Mouse (Mus musculus) stomach, embryonic 15.5 days (tissue): ENCODE data around the gene Drc3. TPM values are rescaled to one million over a fixed set of nuclear protein-coding genes. Genes with fewer than 3 reads are reported as not detected.

Source experiments
- ATAC-seq: fragments of 200-750 bp; cut with Nextera tagmentation; 2 replicates; pipeline ENCODE4 v1.8.0; 2017; ENCODE audit warnings: low read depth, moderate number of reproducible peaks, moderate TSS enrichment; ENCODE audit not compliant: insufficient read depth, low FRiP score
- H3K27ac ChIP-seq: fragments of 300-500 bp; sonication (generic); 2 replicates; pipeline ENCODE4 v1.5.1; 2015; ENCODE audit warnings: mild to moderate bottlenecking, inconsistent platforms
- H3K27me3 ChIP-seq: fragments of 300-500 bp; sonication (generic); replicated peaks from 2 replicates; pipeline ENCODE4 v1.6.1; 2015; ENCODE audit warnings: inconsistent platforms
- H3K36me3 ChIP-seq: fragments of 300-500 bp; sonication (generic); 2 replicates; pipeline ENCODE4 v1.6.1; 2015; ENCODE audit warnings: inconsistent platforms
- H3K4me1 ChIP-seq: fragments of 300-500 bp; sonication (generic); 2 replicates; pipeline ENCODE4 v1.6.1; 2015; ENCODE audit warnings: inconsistent platforms
- H3K4me2 ChIP-seq: fragments of 300-500 bp; sonication (generic); 2 replicates; pipeline ENCODE4 v1.6.1; 2015; ENCODE audit warnings: mild to moderate bottlenecking, inconsistent platforms
- H3K4me3 ChIP-seq: fragments of 300-500 bp; sonication (generic); replicated peaks from 2 replicates; pipeline ENCODE4 v1.5.1; 2015; ENCODE audit warnings: inconsistent platforms
- H3K9ac ChIP-seq: fragments of 300-500 bp; sonication (generic); 2 replicates; pipeline ENCODE4 v1.6.1; 2015; ENCODE audit warnings: inconsistent platforms
- H3K9me3 ChIP-seq: fragments of 300-500 bp; sonication (generic); 2 replicates; pipeline ENCODE4 v1.6.1; 2016; ENCODE audit warnings: inconsistent platforms
- WGBS: fragments of 180-500 bp; shearing (Covaris S2); methylation state at CpG from one replicate; pipeline ENCODE4 v1.1.7; 2015; 5-methylcytosine and 5-hydroxymethylcytosine counted together
- polyA plus RNA-seq: library from polyadenylated mRNA; unstranded; fragments of >200 nt; fragmentation: Nextera tagmentation; extraction: Ambion mirVana; gene quantifications from 2 replicates; pipeline ENCODE4 v1.2.1, GENCODE M21; 2015

The Drc3 gene
- polyA plus RNA-seq, 1 experiment from 2014 or later = 1.6 TPM

DNA sequence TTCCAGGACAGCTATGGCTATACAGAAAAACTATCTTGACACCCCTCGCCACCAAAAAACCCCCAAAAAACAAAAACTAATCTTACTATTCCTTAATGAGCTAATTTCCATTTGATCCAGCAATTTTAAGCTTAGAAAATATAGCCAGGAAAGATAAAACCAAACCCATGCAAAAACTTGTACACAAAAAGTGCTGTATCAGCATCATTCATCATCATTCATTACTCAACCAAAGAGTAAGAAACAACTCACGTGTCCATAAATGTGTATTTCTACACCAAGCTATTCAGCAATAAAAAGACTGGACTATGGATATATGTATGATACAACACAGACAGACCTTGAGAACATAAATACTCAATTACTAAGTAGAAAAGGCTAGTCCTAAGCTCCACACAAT is 59.8 kb downstream of the Drc3 start:
- Histone ChIP-seq H3K9ac (no peak overlapping the region), H3K4me1 (peaks cover 7% of the 10 kb centered on the region; the same call in 1 of the 2 replicates), H3K4me2 (no peak overlapping the region), H3K27ac (no peak overlapping the region), H3K36me3 (peaks cover 6% of the 10 kb centered on the region; the same call in 1 of the 2 replicates), H3K27me3 (no peaks in the 10 kb centered on the region), H3K4me3 (no peak overlapping the region), H3K9me3 (no peaks in the 10 kb centered on the region)
- ATAC-seq = no peak
- WGBS = 84% methylated on average over 2 of the region's 2 CpGs

DNA sequence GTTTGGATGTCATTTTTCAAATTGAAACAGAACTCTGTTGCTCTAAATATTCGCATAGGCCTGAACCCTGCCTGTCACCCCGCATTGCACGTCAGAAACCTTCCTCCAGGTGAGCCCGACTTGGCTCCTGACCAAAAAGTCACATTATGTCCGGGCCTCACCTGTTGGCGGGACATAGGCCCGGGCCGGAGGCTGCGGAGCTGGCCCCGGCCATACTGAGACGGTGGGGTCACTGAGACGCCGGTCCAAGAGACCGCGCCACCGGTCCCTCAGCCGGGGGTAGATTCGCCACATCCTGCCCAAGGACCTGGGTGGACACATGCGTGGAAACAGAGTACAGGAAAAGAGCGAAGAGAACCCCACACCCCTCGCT is 63.4 kb downstream of the Drc3 start:
- peak overlapping the region; percentile 70 for H3K9ac ChIP-seq
- H3K36me3 ChIP-seq = no peaks in the 10 kb centered on the region
- H3K4me3 ChIP-seq = peak overlapping the region; percentile 95
- WGBS = under 1% methylated on average over 21 of the region's 21 CpGs
- H3K27me3 ChIP-seq = no peaks in the 10 kb centered on the region
- H3K9me3 ChIP-seq = no peaks in the 10 kb centered on the region
- peak; percentile 38 for ATAC-seq
- H3K27ac ChIP-seq = peak overlapping the region; percentile 76; the same call in 1 of the 2 replicates
- peaks cover 7% of the 10 kb centered on the region; the same call in 1 of the 2 replicates for H3K4me1 ChIP-seq
- peak overlapping the region; percentile 60 for H3K4me2 ChIP-seq

DNA sequence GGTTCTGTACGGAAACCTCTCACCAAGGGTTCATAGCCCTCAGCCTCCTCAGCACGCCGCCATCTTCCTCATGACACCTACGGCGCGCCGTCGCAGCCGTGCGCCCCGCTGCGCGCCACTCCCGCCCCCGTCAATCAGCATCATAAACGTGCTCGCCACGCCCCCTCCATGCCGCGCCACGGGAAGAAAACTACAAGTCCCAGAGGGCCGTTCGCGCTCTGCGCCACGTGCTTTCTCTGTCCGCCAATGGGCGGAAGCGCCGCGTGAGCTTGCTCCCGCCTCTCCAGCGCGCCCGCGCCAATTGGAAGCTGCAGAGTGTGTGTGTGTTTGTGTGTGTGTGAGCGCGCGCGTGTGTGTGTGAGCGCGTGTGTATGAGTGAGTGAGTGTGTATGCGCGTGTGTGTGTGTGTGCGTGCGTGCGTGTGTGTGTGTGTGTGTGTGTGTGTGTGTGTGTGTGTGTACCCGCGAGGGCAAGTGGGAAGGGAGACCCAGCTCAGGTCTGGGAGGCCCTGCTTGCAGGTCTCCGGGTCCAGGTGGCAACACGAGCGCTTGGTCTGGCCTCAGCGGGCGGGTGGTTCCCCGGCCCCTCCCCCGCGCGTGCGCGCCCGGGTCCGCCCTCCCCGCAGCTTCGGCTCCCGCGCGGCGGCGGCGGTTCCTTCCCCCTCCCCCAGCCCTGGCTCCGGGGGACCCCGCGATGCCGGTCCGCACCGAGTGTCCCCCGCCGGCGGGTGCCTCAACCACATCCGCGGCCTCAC is 64.0 kb downstream of the Drc3 start, which contains the start of gene Gid4:
TSS of gene Gid4 (plus strand) at position 183 of the 754 bp plus-strand sequence.
- Histone ChIP-seq H3K9me3 (no peaks in the 10 kb centered on the region), H3K36me3 (no peaks in the 10 kb centered on the region), H3K9ac (peak within 1 kb of the TSS; percentile 91), H3K4me2 (peak within 1 kb of the TSS; percentile 86), H3K4me3 (peak within 1 kb of the TSS; percentile 95), H3K4me1 (peaks cover 7% of the 10 kb centered on the region; the same call in 1 of the 2 replicates), H3K27ac (peak within 1 kb of the TSS; percentile 91), H3K27me3 (no peaks in the 10 kb centered on the region)
- under 1% methylated on average over 57 of the region's 81 CpGs for WGBS
- ATAC-seq = peak; percentile 97

DNA sequence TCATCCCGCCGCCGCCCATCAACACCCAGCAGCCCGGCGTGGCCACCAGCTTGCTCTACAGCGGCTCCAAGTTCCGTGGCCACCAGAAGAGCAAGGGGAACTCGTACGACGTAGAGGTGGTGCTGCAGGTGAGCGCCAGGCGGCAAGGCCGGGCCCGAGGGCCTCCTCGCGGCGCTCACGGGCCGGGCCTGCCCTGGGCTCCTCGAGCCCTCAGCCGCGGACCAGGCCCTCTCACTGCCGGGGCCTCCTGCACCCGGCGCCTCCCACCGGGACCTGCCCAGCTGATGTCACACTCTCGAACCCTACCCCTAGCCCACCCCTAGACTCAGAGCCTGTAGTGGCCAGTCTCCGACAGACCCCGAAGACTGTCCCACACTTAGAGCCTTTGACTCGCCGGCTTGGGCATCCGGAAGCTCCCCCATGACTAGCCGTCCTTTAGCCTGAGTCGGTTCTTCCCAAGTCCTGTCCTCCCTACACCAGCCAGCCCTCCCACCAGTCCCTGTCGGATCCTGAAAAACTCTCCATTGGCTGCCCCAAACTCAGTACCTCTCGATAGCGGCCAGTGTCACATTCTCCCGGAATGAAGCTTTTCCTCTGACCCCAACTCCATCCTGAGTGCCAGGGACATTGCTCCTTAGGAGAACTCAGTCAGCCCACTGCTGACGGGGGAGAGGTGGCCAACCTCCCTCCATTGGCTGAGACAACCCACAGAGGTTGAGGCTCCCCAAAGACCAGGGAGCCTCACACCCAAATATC is 64.8 kb downstream of the Drc3 start, which contains the start of gene Atpaf2:
TSS of gene Atpaf2 (minus strand) at position 741 of the 756 bp plus-strand sequence.
- Histone ChIP-seq H3K9ac (peak within 1 kb of the TSS; percentile 91), H3K4me3 (peak within 1 kb of the TSS; percentile 95), H3K36me3 (no peaks in the 10 kb centered on the region), H3K4me1 (peaks cover 7% of the 10 kb centered on the region; the same call in 1 of the 2 replicates), H3K27ac (peak within 1 kb of the TSS; percentile 91), H3K4me2 (peak within 1 kb of the TSS; percentile 86), H3K27me3 (no peaks in the 10 kb centered on the region), H3K9me3 (no peaks in the 10 kb centered on the region)
- ATAC-seq = peak; percentile 9; the same call in 1 of the 2 replicates
- under 1% methylated on average over 39 of the region's 39 CpGs for WGBS

DNA sequence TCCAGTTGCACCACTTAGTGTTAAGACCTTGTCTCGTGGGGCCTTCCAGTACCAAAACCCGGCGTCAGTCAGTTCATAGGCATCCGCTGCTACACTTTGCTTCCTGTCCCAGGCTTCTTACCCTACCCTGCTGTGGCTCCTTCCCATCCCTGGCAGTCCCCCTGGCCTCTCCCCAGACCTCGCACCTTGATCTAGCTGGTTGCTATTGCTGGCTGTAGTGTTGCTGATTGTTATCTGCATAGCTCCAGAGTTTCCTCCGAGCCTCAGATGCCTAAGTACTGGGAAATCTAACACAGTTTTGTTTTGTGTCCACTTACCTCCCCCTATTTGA is 65.3 kb downstream of the Drc3 start:
- Histone ChIP-seq H3K4me1 (peaks cover 7% of the 10 kb centered on the region; the same call in 1 of the 2 replicates), H3K9me3 (no peaks in the 10 kb centered on the region), H3K4me3 (peak overlapping the region; percentile 95), H3K36me3 (no peaks in the 10 kb centered on the region), H3K4me2 (peak overlapping the region; percentile 86), H3K27me3 (no peaks in the 10 kb centered on the region), H3K27ac (no peak overlapping the region), H3K9ac (peak overlapping the region; percentile 91)
- no peak for ATAC-seq
- 8% methylated on average over 6 of the region's 6 CpGs for WGBS

DNA sequence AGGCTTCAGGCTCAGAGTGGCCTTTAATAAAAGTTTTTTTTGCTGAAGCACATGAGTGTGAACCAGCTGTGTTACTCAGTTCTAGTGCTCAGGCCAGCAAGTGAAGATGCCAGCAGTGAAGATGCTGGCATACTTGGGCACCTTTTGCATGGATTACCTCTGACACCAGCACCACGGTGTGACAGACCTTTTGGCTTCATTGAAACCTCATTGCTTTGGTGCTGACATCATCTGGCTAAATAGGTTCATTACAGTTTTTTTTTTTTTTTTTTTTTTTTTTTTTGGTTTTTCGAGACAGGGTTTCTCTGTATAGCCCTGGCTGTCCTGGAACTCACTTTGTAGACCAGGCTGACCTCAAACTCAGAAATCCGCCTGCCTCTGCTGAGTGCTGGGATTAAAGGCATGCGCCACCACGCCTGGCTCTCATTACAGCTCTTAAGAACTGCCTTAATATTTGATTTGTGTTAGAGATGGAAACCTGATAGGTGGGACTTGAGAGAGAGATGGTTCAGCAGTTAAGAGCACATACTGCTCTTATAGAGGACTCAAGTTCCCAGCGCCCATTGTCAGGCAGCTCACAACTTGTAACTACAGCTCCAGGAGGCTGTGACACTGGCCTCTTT is 69.0 kb downstream of the Drc3 start:
- no peak for ATAC-seq
- Histone ChIP-seq H3K4me1 (no peaks in the 10 kb centered on the region), H3K36me3 (peaks cover 13% of the 10 kb centered on the region), H3K9ac (no peak overlapping the region), H3K27ac (no peak overlapping the region), H3K9me3 (no peaks in the 10 kb centered on the region), H3K4me2 (no peak overlapping the region), H3K4me3 (no peak overlapping the region), H3K27me3 (no peaks in the 10 kb centered on the region)
- WGBS = 59% methylated on average over 6 of the region's 6 CpGs

DNA sequence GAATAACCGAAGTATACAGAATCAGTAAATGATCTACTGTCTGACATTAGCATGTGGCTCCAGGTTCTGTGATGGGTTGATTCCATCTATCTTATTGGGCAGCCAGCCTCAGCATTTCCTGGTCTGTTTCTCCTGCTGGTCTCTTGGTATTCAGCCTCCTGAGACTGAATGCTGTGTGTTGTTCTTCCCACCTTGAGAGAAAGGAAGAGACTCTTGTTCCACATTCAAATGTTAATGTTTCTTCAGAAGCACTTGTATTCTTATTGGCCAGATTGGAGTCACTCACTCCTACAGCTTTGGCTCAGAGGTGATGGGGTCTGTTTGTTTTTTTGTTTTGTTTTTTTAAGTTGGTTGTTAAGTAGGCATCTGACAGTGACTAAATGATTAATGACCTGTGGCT is 69.9 kb downstream of the Drc3 start:
- H3K9me3 ChIP-seq = no peaks in the 10 kb centered on the region
- peaks cover 13% of the 10 kb centered on the region for H3K36me3 ChIP-seq
- H3K27me3 ChIP-seq = no peaks in the 10 kb centered on the region
- no peak overlapping the region for H3K4me3 ChIP-seq
- ATAC-seq = no peak
- H3K4me1 ChIP-seq = no peaks in the 10 kb centered on the region
- H3K9ac ChIP-seq = no peak overlapping the region
- no peak overlapping the region for H3K4me2 ChIP-seq
- WGBS = 71% methylated on average over 1 of the region's 1 CpGs
- H3K27ac ChIP-seq = no peak overlapping the region

DNA sequence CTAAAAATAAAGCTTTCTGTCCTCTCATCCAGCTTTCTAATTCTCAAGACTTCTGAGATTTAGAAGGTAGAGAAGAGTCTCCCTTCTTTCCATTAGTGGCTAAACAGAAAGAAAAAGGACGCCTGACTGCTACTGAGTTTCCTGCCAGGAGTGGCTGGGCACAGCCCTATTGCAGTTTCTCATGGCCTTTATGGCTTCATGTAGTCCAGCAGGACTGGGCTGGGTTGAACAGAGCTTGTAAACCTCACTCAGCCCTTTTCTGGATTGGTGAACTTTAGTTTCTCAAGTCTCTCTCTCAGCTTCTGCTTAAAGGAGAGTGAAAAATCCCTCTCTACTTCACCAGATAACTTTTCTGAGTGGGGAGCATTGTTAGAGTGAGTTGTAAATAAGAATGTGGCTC is 73.3 kb downstream of the Drc3 start:
- H3K9me3 ChIP-seq = no peaks in the 10 kb centered on the region
- H3K4me3 ChIP-seq = no peak overlapping the region
- H3K27ac ChIP-seq = no peak overlapping the region
- H3K4me1 ChIP-seq = no peaks in the 10 kb centered on the region
- 84% methylated on average over 1 of the region's 1 CpGs for WGBS
- H3K36me3 ChIP-seq = peaks cover 13% of the 10 kb centered on the region
- H3K9ac ChIP-seq = no peak overlapping the region
- H3K4me2 ChIP-seq = no peak overlapping the region
- ATAC-seq = no peak
- H3K27me3 ChIP-seq = no peaks in the 10 kb centered on the region

DNA sequence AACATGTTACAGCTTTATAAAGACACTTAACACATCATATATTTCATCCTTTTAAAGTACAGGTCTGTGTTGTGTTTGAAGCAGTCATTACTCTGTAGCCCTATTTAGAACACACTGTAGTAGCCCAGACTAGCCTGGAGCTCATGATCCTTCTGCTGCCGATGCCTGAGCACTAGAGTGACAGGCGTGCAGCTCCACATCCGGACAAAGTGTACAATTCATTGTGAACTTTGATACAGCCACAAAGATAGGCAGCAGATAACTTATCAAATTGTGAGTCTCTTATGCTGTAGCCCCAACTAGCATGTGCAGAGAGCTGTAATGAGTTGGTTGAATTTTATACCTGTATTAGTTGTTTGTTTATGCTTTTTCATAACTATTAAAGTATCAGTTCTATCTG is 74.5 kb downstream of the Drc3 start:
- H3K36me3 ChIP-seq = peaks cover 18% of the 10 kb centered on the region
- H3K27me3 ChIP-seq = no peaks in the 10 kb centered on the region
- H3K9me3 ChIP-seq = no peaks in the 10 kb centered on the region
- no peak overlapping the region for H3K27ac ChIP-seq
- H3K9ac ChIP-seq = no peak overlapping the region
- H3K4me1 ChIP-seq = no peaks in the 10 kb centered on the region
- no peak for ATAC-seq
- H3K4me2 ChIP-seq = no peak overlapping the region
- WGBS = 85% methylated on average over 3 of the region's 3 CpGs
- H3K4me3 ChIP-seq = no peak overlapping the region

DNA sequence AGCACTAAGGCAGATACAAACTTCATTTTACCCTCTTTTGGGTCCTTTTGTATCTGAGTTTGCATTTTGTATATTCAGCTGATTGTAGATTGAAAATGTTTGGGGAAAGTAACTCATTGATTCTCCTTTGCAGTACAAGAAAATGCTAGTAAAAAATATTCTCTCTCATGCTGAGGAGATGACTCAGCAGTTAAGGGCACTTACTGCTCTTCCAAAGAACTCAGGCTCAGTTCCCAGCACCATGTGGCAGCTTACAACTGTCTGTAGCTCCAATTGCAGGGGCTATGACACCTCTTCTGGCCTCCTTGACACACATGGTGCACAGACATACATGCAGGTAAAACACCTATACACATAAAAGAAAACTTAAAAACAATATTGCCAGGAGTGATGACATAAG is 80.4 kb downstream of the Drc3 start:
- Histone ChIP-seq H3K27me3 (no peaks in the 10 kb centered on the region), H3K4me3 (no peak overlapping the region), H3K9me3 (no peaks in the 10 kb centered on the region), H3K4me2 (no peak overlapping the region), H3K9ac (no peak overlapping the region), H3K36me3 (peaks cover 39% of the 10 kb centered on the region), H3K4me1 (no peaks in the 10 kb centered on the region), H3K27ac (no peak overlapping the region)
- no peak for ATAC-seq

DNA sequence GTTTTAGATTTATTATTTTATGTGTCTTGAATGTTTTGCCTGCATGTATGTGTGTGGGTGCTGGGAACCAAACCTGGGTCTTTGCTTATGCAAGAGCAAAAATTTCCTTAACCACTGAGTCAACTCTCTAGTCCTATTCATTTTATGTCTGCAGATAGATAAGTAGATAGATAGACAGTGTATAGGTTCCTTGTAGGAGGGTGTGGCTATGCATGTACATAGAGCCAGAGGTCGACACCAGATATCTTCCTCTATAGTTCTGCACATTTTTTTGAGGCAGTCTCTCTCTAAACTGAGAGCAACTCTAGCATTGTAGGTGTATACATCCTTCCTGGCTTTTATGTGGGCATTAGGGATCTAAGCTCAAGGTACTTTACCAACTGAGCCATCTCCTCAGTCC is 82.0 kb downstream of the Drc3 start:
- H3K9ac ChIP-seq = no peak overlapping the region
- H3K4me3 ChIP-seq = no peak overlapping the region
- no peaks in the 10 kb centered on the region for H3K4me1 ChIP-seq
- H3K27ac ChIP-seq = no peak overlapping the region
- H3K4me2 ChIP-seq = no peak overlapping the region
- 88% methylated on average over 1 of the region's 1 CpGs for WGBS
- no peaks in the 10 kb centered on the region for H3K9me3 ChIP-seq
- no peaks in the 10 kb centered on the region for H3K27me3 ChIP-seq
- ATAC-seq = no peak
- peaks cover 39% of the 10 kb centered on the region for H3K36me3 ChIP-seq

DNA sequence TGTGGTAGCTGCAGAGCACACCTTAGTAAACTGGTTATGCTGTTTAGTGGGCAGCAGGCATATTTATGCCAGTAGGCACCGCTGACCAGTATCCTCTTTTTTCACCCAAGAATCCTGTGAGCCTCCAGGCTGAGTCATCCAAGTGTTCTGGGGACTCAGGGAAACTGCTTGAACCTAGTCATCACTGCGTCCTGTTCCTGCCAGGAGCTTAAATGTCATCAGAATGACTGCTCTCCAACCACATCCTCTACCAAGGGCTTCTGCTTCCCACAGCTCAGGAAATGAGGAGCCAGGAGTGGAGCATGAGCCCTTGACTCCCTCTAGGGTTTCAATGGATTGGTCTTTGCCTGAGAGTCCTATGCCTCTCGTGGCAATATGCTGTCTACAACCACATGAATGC is 83.5 kb downstream of the Drc3 start:
- Histone ChIP-seq H3K4me3 (no peak overlapping the region), H3K27me3 (no peaks in the 10 kb centered on the region), H3K9me3 (no peaks in the 10 kb centered on the region), H3K36me3 (peaks cover 41% of the 10 kb centered on the region), H3K9ac (no peak overlapping the region), H3K4me2 (no peak overlapping the region), H3K27ac (no peak overlapping the region), H3K4me1 (no peaks in the 10 kb centered on the region)
- no peak for ATAC-seq
- 86% methylated on average over 3 of the region's 3 CpGs for WGBS
